Mouse (Mus musculus): ENCODE results near the gene Arhgap9. TPM values are rescaled to one million over a fixed set of nuclear protein-coding genes. Genes with fewer than 3 reads are reported as not detected.

Gene Arhgap9
- polyA plus RNA-seq, 1 experiment, result 131 TPM

DNA sequence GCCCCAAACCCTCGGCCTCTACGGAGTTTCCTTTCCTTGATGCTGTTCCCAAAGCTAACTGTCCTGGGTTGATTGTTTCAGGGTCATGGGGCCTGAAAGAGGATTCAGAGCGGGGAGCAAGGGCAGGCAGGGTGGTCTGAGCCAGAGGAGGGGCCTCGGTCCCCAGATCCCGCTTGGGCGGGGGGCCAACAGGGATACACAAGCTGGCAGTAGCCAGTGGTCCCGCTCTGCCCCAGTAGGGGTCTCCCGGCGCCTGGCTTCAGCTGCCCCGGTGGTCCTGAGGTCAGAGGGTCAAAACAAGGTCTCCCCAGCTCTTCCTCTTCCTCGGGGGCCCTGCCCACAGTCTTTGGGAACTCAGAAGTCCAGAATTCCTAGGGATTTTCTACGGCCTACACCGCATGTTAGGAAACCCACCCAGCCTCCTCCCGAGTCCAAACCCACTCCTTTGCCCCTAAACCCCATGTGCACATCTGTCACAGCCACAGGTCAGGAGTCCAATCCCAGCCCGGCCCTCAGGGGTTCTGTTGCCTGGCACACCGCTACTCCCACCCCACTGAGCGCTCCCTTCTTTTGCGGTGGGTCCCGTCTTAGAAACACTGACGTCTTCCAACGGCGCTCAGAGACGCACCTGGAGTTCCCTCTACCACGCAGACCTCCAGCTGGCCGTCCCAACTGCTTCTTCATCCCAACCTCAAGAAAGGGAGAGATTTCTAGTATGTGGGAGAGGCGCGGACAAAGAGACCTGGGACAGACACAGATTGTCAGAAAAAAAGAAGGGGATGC is 19.0 kb downstream of the Arhgap9 start:
- no peak for TF ChIP-seq CTCF (IDR thresholded peaks at IDR 0.05; ENCODE audit: low read depth, low read length)
- TF ChIP-seq POLR2A (IDR thresholded peaks at IDR 0.05; ENCODE audit: borderline replicate concordance, low read depth, low read length), result no peak

DNA sequence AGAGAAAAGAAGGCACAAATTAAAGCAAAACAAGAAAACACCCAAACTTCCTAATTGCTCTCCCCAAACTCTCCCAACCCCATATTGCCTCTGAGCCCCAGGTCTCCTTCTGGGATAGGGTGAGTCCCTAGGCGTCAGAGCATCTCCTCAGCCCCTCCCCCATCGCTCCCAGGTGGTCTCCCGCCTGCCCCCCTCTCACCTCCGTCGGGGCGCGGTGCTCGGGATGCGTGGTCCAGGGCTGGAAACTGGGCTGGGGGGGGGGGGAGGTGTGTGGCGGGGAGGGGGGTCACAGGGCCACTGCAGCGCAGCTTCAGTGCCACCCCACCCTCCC is 19.6 kb downstream of the Arhgap9 start:
- TF ChIP-seq POLR2A (IDR thresholded peaks at IDR 0.05; ENCODE audit: borderline replicate concordance, low read depth, low read length) (no peak), CTCF (IDR thresholded peaks at IDR 0.05; ENCODE audit: low read depth, low read length) (no peak)
- H3K4me1 ChIP-seq (ENCODE audit: control insufficient read depth, insufficient read depth, low read length), result 0 out of 2 replicates have a peak, but pooled peaks cover 4% of the 10 kb centered on the region
- no peak overlapping the region for H3K27ac ChIP-seq (ENCODE audit: insufficient read depth, low read depth, low read length)
- H3K4me3 ChIP-seq (ENCODE audit: insufficient read depth, low read length), result no peak overlapping the region

More for the DNA sequence above, 19.0 kb downstream of the Arhgap9 start:
- 0 out of 2 replicates have a peak overlapping the region, but pooled peaks have one; percentile 10 for H3K4me3 ChIP-seq (ENCODE audit: insufficient read depth, low read length)
- 0 out of 2 replicates have a peak, but pooled peaks cover 4% of the 10 kb centered on the region for H3K4me1 ChIP-seq (ENCODE audit: control insufficient read depth, insufficient read depth, low read length)
- H3K27ac ChIP-seq (ENCODE audit: insufficient read depth, low read depth, low read length), result no peak overlapping the region

GRCm38 (mm10) chr10:127341891-127342639 is 20.3 kb downstream of the Arhgap9 start, which contains the start of gene Gli1:
Gene Gli1, minus strand, starts transcription at chr10:127341974.
- no peak for TF ChIP-seq POLR2A (IDR thresholded peaks at IDR 0.05; ENCODE audit: borderline replicate concordance, low read depth, low read length)
- TF ChIP-seq CTCF (IDR thresholded peaks at IDR 0.05; ENCODE audit: low read depth, low read length), result peak; percentile 92
- Histone ChIP-seq H3K4me1 (ENCODE audit: control insufficient read depth, insufficient read depth, low read length) (0 out of 2 replicates have a peak, but pooled peaks cover 4% of the 10 kb centered on the region), H3K4me3 (ENCODE audit: insufficient read depth, low read length) (peak within 1 kb of the TSS; percentile 34; the same call in 1 of the 2 replicates)

GRCm38 (mm10) chr10:127343029-127343428 is 21.3 kb downstream of the Arhgap9 start:
- Histone ChIP-seq H3K4me3 (ENCODE audit: insufficient read depth, low read length) (no peak overlapping the region), H3K27ac (ENCODE audit: insufficient read depth, low read depth, low read length) (no peak overlapping the region), H3K4me1 (ENCODE audit: control insufficient read depth, insufficient read depth, low read length) (0 out of 2 replicates have a peak, but pooled peaks cover 4% of the 10 kb centered on the region)
- TF ChIP-seq CTCF (IDR thresholded peaks at IDR 0.05; ENCODE audit: low read depth, low read length) (no peak), POLR2A (IDR thresholded peaks at IDR 0.05; ENCODE audit: borderline replicate concordance, low read depth, low read length) (no peak)

More at GRCm38 (mm10) chr10:127341891-127342639, 20.3 kb downstream of the Arhgap9 start, which contains the start of gene Gli1:
- H3K27ac ChIP-seq (ENCODE audit: insufficient read depth, low read depth, low read length), result no peak within 1 kb of the TSS

DNA sequence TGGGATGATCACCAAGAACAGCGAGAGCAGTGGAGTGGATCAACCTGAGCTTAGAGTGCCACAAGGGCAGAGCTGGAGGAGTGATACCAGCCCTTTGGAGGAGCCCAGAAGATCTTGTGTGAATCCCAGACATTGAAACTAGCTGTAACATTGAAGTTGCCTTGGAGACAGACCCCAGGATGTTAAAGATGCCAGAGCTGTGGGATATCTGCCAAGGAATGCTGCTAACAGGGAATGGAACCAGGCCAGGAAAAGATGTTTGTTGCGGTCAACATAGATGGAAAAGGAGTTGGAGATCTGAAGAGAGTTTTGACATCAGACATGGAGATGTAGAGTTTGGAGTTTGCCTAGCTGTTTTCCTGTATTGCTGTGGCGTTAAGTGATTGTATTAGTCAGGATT is 24.4 kb downstream of the Arhgap9 start:
- Histone ChIP-seq H3K27ac (ENCODE audit: insufficient read depth, low read depth, low read length) (no peak overlapping the region), H3K4me3 (ENCODE audit: insufficient read depth, low read length) (no peak overlapping the region), H3K4me1 (ENCODE audit: control insufficient read depth, insufficient read depth, low read length) (no peaks in the 10 kb centered on the region; the same call in 1 of the 2 replicates)
- no peak for TF ChIP-seq CTCF (IDR thresholded peaks at IDR 0.05; ENCODE audit: low read depth, low read length)
- no peak for TF ChIP-seq POLR2A (IDR thresholded peaks at IDR 0.05; ENCODE audit: borderline replicate concordance, low read depth, low read length)

DNA sequence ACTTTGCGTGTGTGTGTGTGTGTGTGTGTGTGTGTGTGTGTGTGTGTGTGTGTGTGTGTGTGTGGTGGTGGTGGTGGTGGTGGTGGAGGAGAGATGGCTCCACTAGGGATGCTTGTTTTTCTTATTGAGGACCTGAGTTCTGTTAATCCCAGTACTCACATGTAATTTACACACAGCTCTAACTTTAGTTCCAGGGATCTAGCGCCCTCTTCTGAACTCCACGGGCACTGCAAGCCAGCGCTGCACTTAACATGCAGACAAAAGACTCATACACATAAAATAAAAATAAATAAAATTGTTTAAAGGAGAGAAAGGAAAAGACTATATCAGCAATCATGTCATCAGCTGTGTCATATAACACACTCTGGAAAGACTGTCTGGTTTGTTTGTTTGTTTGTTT is 27.2 kb downstream of the Arhgap9 start:
- Histone ChIP-seq H3K4me1 (ENCODE audit: control insufficient read depth, insufficient read depth, low read length) (peaks cover under 1% of the 10 kb centered on the region), H3K4me3 (ENCODE audit: insufficient read depth, low read length) (no peak overlapping the region), H3K27ac (ENCODE audit: insufficient read depth, low read depth, low read length) (no peak overlapping the region)
- TF ChIP-seq CTCF (IDR thresholded peaks at IDR 0.05; ENCODE audit: low read depth, low read length), result no peak
- no peak for TF ChIP-seq POLR2A (IDR thresholded peaks at IDR 0.05; ENCODE audit: borderline replicate concordance, low read depth, low read length)

- TF ChIP-seq CTCF (IDR thresholded peaks at IDR 0.05; ENCODE audit: low read depth, low read length), result no peak
- no peak for TF ChIP-seq POLR2A (IDR thresholded peaks at IDR 0.05; ENCODE audit: borderline replicate concordance, low read depth, low read length)
- Histone ChIP-seq H3K4me3 (ENCODE audit: insufficient read depth, low read length) (no peak overlapping the region), H3K4me1 (ENCODE audit: control insufficient read depth, insufficient read depth, low read length) (peaks cover 8% of the 10 kb centered on the region), H3K27ac (ENCODE audit: insufficient read depth, low read depth, low read length) (no peak overlapping the region)
Observed at GRCm38 (mm10) chr10:127349810-127350209, 28.0 kb downstream of the Arhgap9 start.

DNA sequence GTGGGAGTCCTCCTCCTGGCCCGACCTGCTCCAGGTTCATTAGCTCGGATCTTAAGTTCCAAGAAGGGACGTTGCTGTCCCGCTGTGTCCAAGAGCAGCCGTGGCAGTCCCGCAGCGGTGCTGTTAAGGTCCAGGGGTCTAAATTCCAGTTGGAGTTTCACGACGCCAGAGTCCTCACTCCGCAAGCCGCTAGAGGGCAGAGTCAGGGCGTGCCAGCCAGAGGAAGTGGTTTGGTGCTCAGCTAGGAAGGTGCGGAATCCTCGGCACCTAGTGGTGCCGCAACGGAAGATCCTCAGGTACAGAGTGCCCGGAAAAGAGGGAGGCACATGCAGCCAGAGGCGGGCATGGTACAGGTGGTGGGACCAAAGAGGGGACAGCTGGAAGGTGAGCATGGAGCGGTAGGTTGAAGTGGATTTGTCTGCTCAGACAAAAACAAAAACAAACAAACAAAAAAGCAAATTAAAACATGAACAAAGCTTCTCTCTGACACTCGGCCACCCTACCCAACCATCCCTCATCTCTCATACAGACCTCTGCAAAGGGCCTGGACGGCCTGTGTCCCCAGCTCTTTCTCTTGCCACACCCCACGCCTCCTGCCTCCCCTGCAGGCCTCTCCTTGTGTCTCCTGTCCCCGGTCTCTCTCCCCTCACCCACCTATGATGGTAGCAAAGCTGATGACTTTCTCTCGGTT is 29.0 kb downstream of the Arhgap9 start:
- TF ChIP-seq POLR2A (IDR thresholded peaks at IDR 0.05; ENCODE audit: borderline replicate concordance, low read depth, low read length), result no peak
- TF ChIP-seq CTCF (IDR thresholded peaks at IDR 0.05; ENCODE audit: low read depth, low read length), result peak; percentile 59
- Histone ChIP-seq H3K4me1 (ENCODE audit: control insufficient read depth, insufficient read depth, low read length) (peaks cover 15% of the 10 kb centered on the region), H3K27ac (ENCODE audit: insufficient read depth, low read depth, low read length) (no peak overlapping the region), H3K4me3 (ENCODE audit: insufficient read depth, low read length) (peak overlapping the region; percentile 27; the same call in 1 of the 2 replicates)

DNA sequence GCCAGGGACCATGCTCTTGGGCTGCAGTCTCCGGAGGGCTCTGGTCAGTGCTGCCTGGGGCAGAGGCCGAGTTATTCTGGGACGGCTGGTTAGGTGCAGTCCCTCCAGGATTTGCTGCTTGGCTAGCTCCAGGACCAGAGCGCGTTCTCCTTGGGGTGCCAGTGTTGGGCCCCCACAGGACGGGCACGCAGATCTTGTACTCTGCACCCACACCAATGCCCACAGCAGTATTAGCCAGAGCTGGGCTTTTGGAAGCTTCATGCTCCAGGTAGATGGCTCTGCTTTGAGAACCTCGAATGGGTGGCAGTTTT is 29.5 kb downstream of the Arhgap9 start:
- H3K27ac ChIP-seq (ENCODE audit: insufficient read depth, low read depth, low read length), result no peak overlapping the region

More for the DNA sequence above, 29.5 kb downstream of the Arhgap9 start:
- no peak overlapping the region for H3K4me3 ChIP-seq (ENCODE audit: insufficient read depth, low read length)
- H3K4me1 ChIP-seq (ENCODE audit: control insufficient read depth, insufficient read depth, low read length), result peaks cover 15% of the 10 kb centered on the region
- TF ChIP-seq POLR2A (IDR thresholded peaks at IDR 0.05; ENCODE audit: borderline replicate concordance, low read depth, low read length) (no peak), CTCF (IDR thresholded peaks at IDR 0.05; ENCODE audit: low read depth, low read length) (no peak)

Data from bone marrow macrophage, adult 2 months (primary cell).